Mouse (Mus musculus) left cerebral cortex, adult 9 months (tissue): Measurements from ENCODE around the gene Dut.

ENCODE experiments used
- DNase-seq, 2 experiments: peaks; one replicate each; pipeline ENCODE4 v3.0.0; 2022; ENCODE audit warnings: low spot score in 2 of 2

The Dut gene

DNA sequence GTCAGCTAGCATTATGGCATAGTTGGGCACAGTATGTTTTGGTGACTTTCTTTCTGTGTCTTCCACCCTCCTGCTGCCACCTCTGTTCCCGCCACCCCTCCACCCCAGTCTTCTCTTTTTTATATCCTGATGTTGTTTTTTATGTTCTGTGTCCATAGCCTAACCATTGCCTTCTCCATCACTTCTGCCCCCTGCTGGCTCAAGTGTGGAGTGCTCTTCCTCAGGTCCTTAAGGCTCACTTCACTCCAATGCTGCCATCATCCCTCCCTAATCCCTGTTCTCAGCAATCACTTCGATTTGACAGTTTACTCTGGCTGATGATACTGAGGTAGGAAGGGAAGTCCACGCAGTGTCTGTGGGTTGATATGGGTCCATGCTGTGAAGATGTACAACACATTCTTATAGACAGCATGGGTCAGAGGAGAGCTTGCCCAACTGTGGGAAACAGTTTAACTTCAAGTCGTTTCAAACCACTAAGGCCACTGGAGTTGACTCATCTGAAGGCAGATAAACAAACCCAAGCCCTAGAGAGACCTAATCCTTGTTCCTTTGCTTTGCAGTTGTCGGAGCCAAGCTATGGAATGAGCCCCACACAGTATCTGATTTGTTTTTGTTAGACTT lies 56.9 kb downstream of the Dut start:
- no peak for DNase-seq

DNA sequence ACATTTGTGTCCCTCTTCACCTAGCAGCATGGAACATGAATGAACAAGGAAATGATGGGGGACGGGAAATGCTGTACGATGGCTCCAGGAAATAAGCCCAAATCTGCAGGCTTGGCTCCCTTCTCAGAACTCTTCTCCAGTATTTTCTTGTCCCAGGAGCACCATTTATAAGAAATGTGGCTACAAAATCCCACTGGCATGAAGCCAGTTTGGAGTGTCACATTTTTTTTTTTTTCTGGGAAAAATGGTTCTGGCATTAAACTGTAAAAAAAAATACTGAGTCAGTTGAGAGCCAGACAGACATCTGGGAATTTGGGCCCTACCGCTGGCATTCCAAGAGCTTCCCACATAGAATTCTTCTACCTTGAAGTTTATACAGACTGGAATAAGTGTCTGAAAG lies 57.8 kb downstream of the Dut start:
- no peak for DNase-seq

DNA sequence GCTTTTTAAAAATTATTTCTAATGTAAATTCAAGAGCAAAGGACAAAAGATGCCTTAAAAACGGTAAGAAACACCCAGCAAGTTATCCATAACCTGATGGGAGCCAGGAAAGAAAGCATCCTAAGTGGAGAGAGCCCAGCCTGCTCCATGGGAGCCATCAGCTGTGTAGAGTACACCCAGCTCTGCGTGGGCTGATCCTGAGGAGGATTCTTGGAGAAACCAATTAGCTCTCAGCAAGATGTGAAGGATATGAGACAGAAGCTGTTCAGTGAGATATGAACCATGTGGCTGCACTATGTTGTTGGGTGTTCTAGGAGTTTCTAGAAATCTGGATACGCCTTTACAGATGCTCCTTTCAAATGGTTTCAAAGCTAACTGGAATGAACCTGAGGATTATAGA lies 58.7 kb downstream of the Dut start:
- DNase-seq = peak in 1 of 2 experiments; percentile 46
